Comparison of ENCODE assay signal across 19 mouse cellular contexts in the genomic region with DNA sequence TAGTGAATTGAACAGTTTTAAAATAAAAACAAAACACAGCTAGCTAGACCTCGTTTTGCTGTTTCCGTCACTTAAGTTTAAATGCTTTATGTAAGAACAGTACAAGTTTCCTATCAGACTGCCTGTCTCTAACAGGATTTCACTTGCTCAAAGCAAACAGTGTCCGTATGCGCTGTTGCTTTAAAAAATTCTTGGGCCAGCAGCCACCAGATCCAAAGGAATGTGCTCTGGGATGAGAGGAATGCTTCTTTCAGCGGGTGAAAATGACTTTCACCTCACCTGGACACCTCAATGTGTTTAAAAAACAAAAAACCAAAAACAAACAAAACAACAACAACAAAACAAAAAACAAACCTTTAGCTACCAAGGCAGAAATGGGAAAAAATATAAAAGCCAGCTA. TPM values are rescaled to one million over a fixed set of nuclear protein-coding genes. Genes with fewer than 3 reads are reported as not detected.
DNase-seq lines count a peak whose midpoint lies in the region; ATAC-seq and TF ChIP-seq lines count a peak whose summit lies in the region.
"Had no signal": no experiment of that assay in that cellular context is flagged by ENCODE, and none has a peak within 500 bp of the region (broad histone marks: within the 10 kb centered on the region; RNA-seq: fewer than 3 reads in every experiment).

No protein-coding gene starts in this region.

- H3K9ac ChIP-seq in embryonic facial prominence, embryonic 14.5 days (ENCODE audit: low read depth, low read length), result no peak overlapping the region
- no peak overlapping the region for H3K9ac ChIP-seq in kidney, embryonic 15.5 days
- no peak overlapping the region for H3K9ac ChIP-seq in lung, embryonic 14.5 days
- H3K9ac ChIP-seq in forebrain, embryonic 11.5 days (ENCODE audit: low read length), result no peak overlapping the region
- H3K9ac ChIP-seq: hindbrain, embryonic 13.5 days; limb, embryonic 13.5 days; liver, embryonic 15.5 days; neural tube, embryonic 12.5 days had no signal

- H3K4me1 ChIP-seq in embryonic facial prominence, embryonic 14.5 days (ENCODE audit: control insufficient read depth, insufficient read depth, low read length), result peaks cover 3% of the 10 kb centered on the region; the same call in 1 of the 2 replicates
- peaks cover 31% of the 10 kb centered on the region for H3K4me1 ChIP-seq in embryonic facial prominence, embryonic 10.5 days
- peaks cover 12% of the 10 kb centered on the region; the same call in 1 of the 2 replicates for H3K4me1 ChIP-seq in kidney, embryonic 15.5 days
- H3K4me1 ChIP-seq in lung, embryonic 14.5 days (ENCODE audit: insufficient read depth), result peaks cover 7% of the 10 kb centered on the region
- H3K4me1 ChIP-seq in forebrain, embryonic 11.5 days (replicated peaks; ENCODE audit: control insufficient read depth, insufficient read depth, low read length), result no peaks in the 10 kb centered on the region; the same call in 1 of the 2 replicates
- H3K4me1 ChIP-seq: hindbrain, embryonic 13.5 days; liver, embryonic 15.5 days; neural tube, embryonic 12.5 days had no signal

- H3K9me3 ChIP-seq in embryonic facial prominence, embryonic 14.5 days (ENCODE audit: control insufficient read depth, low read length), result no peaks in the 10 kb centered on the region
- H3K9me3 ChIP-seq in embryonic facial prominence, embryonic 10.5 days, result no peaks in the 10 kb centered on the region
- no peaks in the 10 kb centered on the region for H3K9me3 ChIP-seq in kidney, embryonic 15.5 days (replicated peaks)
- no peaks in the 10 kb centered on the region for H3K9me3 ChIP-seq in lung, embryonic 14.5 days (ENCODE audit: low read depth, low read length)
- H3K9me3 ChIP-seq in forebrain, embryonic 11.5 days (ENCODE audit: control insufficient read depth, low read length), result no peaks in the 10 kb centered on the region
- H3K9me3 ChIP-seq: hindbrain, embryonic 13.5 days; limb, embryonic 13.5 days; liver, embryonic 15.5 days; neural tube, embryonic 12.5 days had no signal

- DNase-seq in embryonic facial prominence, embryonic 14.5 days (ENCODE audit: low spot score), result peak; percentile 62
- no peak for DNase-seq in embryonic facial prominence, embryonic 10.5 days (ENCODE audit: low spot score)
- peak; percentile 53 for DNase-seq in kidney, adult 11 months
- no peak for DNase-seq in kidney, postnatal 25 days
- peak; percentile 74 for DNase-seq in lung, embryonic 14.5 days
- no peak for DNase-seq in cerebellum, postnatal 10 days
- no peak for DNase-seq in forebrain, embryonic 11.5 days (ENCODE audit: low spot score)
- DNase-seq: cerebellum, postnatal 25 days; heart, adult 2 months; layer of hippocampus, adult 9-11 months; spleen, adult 18-20 months; thymus, adult 18-20 months had no signal

- H3K4me3 ChIP-seq in embryonic facial prominence, embryonic 14.5 days (ENCODE audit: low read depth, low read length), result no peak overlapping the region
- no peak overlapping the region for H3K4me3 ChIP-seq in embryonic facial prominence, embryonic 10.5 days
- no peak overlapping the region for H3K4me3 ChIP-seq in kidney, embryonic 15.5 days (replicated peaks)
- no peak overlapping the region for H3K4me3 ChIP-seq in lung, embryonic 14.5 days (ENCODE audit: low read depth, low read length)
- no peak overlapping the region for H3K4me3 ChIP-seq in forebrain, embryonic 11.5 days (ENCODE audit: low read depth, low read length)
- H3K4me3 ChIP-seq: heart, adult 2 months; hindbrain, embryonic 13.5 days; limb, embryonic 13.5 days; liver, embryonic 15.5 days; neural tube, embryonic 12.5 days had no signal

- no peak overlapping the region for H3K27ac ChIP-seq in embryonic facial prominence, embryonic 14.5 days (replicated peaks; ENCODE audit: low read depth, low read length)
- H3K27ac ChIP-seq in embryonic facial prominence, embryonic 10.5 days (replicated peaks), result no peak overlapping the region
- H3K27ac ChIP-seq in kidney, embryonic 15.5 days, result peak overlapping the region; percentile 14; the same call in 1 of the 2 replicates
- peak overlapping the region; percentile 50; the same call in 1 of the 2 replicates for H3K27ac ChIP-seq in lung, embryonic 14.5 days (ENCODE audit: low read depth)
- no peak overlapping the region for H3K27ac ChIP-seq in forebrain, embryonic 11.5 days (ENCODE audit: low read depth, low read length)
- H3K27ac ChIP-seq: heart, adult 2 months; hindbrain, embryonic 13.5 days; liver, embryonic 15.5 days; neural tube, embryonic 12.5 days had no signal

- no peak for TF ChIP-seq CTCF in lung, embryonic 14.5 days (IDR thresholded peaks at IDR 0.05; ENCODE audit: low read depth)

- WGBS in embryonic facial prominence, embryonic 14.5 days, result 29% methylated on average over 5 of the region's 5 CpGs
- WGBS in embryonic facial prominence, embryonic 10.5 days, result 57% methylated on average over 5 of the region's 5 CpGs
- WGBS in kidney, embryonic 15.5 days, result 58% methylated on average over 5 of the region's 5 CpGs
- WGBS in lung, embryonic 14.5 days, result 36% methylated on average over 5 of the region's 5 CpGs
- WGBS in forebrain, embryonic 11.5 days, result 73% methylated on average over 5 of the region's 5 CpGs

- no peaks in the 10 kb centered on the region for H3K27me3 ChIP-seq in embryonic facial prominence, embryonic 14.5 days (replicated peaks; ENCODE audit: control insufficient read depth, insufficient read depth, low read length)
- no peaks in the 10 kb centered on the region for H3K27me3 ChIP-seq in embryonic facial prominence, embryonic 10.5 days (replicated peaks; ENCODE audit: low read depth, poor library complexity, severe bottlenecking)
- H3K27me3 ChIP-seq in kidney, embryonic 15.5 days, result no peaks in the 10 kb centered on the region
- H3K27me3 ChIP-seq in lung, embryonic 14.5 days (ENCODE audit: insufficient read depth, low read length), result no peaks in the 10 kb centered on the region
- H3K27me3 ChIP-seq in forebrain, embryonic 11.5 days (ENCODE audit: control insufficient read depth, insufficient read depth, low read length), result no peaks in the 10 kb centered on the region
- H3K27me3 ChIP-seq: hindbrain, embryonic 13.5 days; limb, embryonic 13.5 days; liver, embryonic 15.5 days; neural tube, embryonic 12.5 days had no signal

- H3K4me2 ChIP-seq in embryonic facial prominence, embryonic 14.5 days (ENCODE audit: low read depth, low read length), result no peak overlapping the region
- H3K4me2 ChIP-seq in kidney, embryonic 15.5 days, result no peak overlapping the region
- no peak overlapping the region for H3K4me2 ChIP-seq in lung, embryonic 14.5 days
- H3K4me2 ChIP-seq in forebrain, embryonic 11.5 days (ENCODE audit: low read depth, low read length, severe bottlenecking), result no peak overlapping the region
- H3K4me2 ChIP-seq: hindbrain, embryonic 13.5 days; limb, embryonic 13.5 days; liver, embryonic 15.5 days; neural tube, embryonic 12.5 days had no signal

- H3K36me3 ChIP-seq in embryonic facial prominence, embryonic 14.5 days (ENCODE audit: control insufficient read depth, insufficient read depth, low read length), result peaks cover 4% of the 10 kb centered on the region; the same call in 1 of the 2 replicates
- H3K36me3 ChIP-seq in embryonic facial prominence, embryonic 10.5 days (replicated peaks), result peaks cover 12% of the 10 kb centered on the region
- peaks cover 39% of the 10 kb centered on the region for H3K36me3 ChIP-seq in kidney, embryonic 15.5 days
- peaks cover 18% of the 10 kb centered on the region for H3K36me3 ChIP-seq in lung, embryonic 14.5 days (ENCODE audit: insufficient read depth)
- H3K36me3 ChIP-seq in forebrain, embryonic 11.5 days (ENCODE audit: control insufficient read depth, insufficient read depth, low read length), result no peaks in the 10 kb centered on the region
- H3K36me3 ChIP-seq: hindbrain, embryonic 13.5 days; liver, embryonic 15.5 days; neural tube, embryonic 12.5 days had no signal

- ATAC-seq in embryonic facial prominence, embryonic 14.5 days (ENCODE audit: low read depth), result no peak
- ATAC-seq in kidney, embryonic 15.5 days (replicated peaks; ENCODE audit: low FRiP score), result no peak
- no peak for ATAC-seq in lung, embryonic 14.5 days (ENCODE audit: insufficient read depth)
- no peak for ATAC-seq in forebrain, embryonic 11.5 days (replicated peaks; ENCODE audit: low FRiP score)
- ATAC-seq: forebrain, embryonic 16.5 days; intestine, embryonic 16.5 days had no signal

RNA-seq across cellular contexts. Expression of gene Cgnl1, which starts 54.4 kb away (rescaled TPM):
- polyA plus RNA-seq in embryonic facial prominence, embryonic 14.5 days (2014; fragmentation: Nextera tagmentation; extraction: Ambion mirVana), result 11.7 and 12.6 TPM in 2 replicates
- polyA plus RNA-seq in embryonic facial prominence, embryonic 10.5 days (2016; fragmentation: Nextera tagmentation; extraction: Ambion mirVana), result 10.8 and 11.1 TPM in 2 replicates
- polyA plus RNA-seq in kidney, embryonic 15.5 days (2015; fragmentation: Nextera tagmentation; extraction: Ambion mirVana), result 27.3 and 30.6 TPM in 2 replicates
- 16.2 and 19.3 TPM in 2 replicates for polyA plus RNA-seq in lung, embryonic 14.5 days (2014; fragmentation: Nextera tagmentation; extraction: Ambion mirVana)
- polyA plus RNA-seq in forebrain, embryonic 11.5 days (2014; fragmentation: Nextera tagmentation; extraction: Ambion mirVana), result 5.2 and 5.9 TPM in 2 replicates

Comparison
In these comparisons a context has a peak if more than half of its experiments do, and no peak if none do; other contexts are left out.
1. DNase-seq: peak in embryonic facial prominence, embryonic 14.5 days (single experiment), kidney, adult 11 months (single experiment) and lung, embryonic 14.5 days (single experiment); none in embryonic facial prominence, embryonic 10.5 days (single experiment), kidney, postnatal 25 days (0 of 2), cerebellum, postnatal 10 days (0 of 2) and forebrain, embryonic 11.5 days (single experiment).
2. H3K27ac ChIP-seq: peak in kidney, embryonic 15.5 days (single experiment) and lung, embryonic 14.5 days (single experiment); none in embryonic facial prominence, embryonic 14.5 days (single experiment), embryonic facial prominence, embryonic 10.5 days (single experiment) and forebrain, embryonic 11.5 days (single experiment).